Mouse (Mus musculus) heart, embryonic 14.5 days (tissue): ENCODE measurements around the gene Ms4a6d. TPM values are rescaled to one million over a fixed set of nuclear protein-coding genes. Genes with fewer than 3 reads are reported as not detected.
"Not testable (repeated sequence)": the region's sequence is repeated elsewhere in the genome, so short reads cannot be mapped to it uniquely, and the experiment has no call there.

Source experiments
- ATAC-seq: fragments of 200-750 bp; cut with Nextera tagmentation; 2 replicates; pipeline ENCODE4 v1.8.0; 2017; ENCODE audit warnings: low read depth, moderate TSS enrichment; ENCODE audit not compliant: insufficient number of reproducible peaks, insufficient read depth, low FRiP score
- H3K27ac ChIP-seq, 2 experiments: fragments of 200-500 bp in 1 of 2; fragments of 300-500 bp in 1 of 2; sonication (generic) in 1 of 2; replicated peaks in 1 of 2; 2 replicates each; pipeline ENCODE4 v1.5.1; 2012 to 2014; ENCODE audit warnings: low read depth in 2 of 2, low read length in 2 of 2, control low read depth in 1 of 2, mild to moderate bottlenecking in 1 of 2, mixed read lengths in 1 of 2; ENCODE audit not compliant: control insufficient read depth in 1 of 2, insufficient read depth in 1 of 2
- H3K27me3 ChIP-seq: fragments of 300-500 bp; sonication (generic); 2 replicates; pipeline ENCODE4 v1.6.1; 2014; ENCODE audit warnings: mild to moderate bottlenecking, low read length, control low read depth; ENCODE audit not compliant: control insufficient read depth, insufficient read depth
- H3K36me3 ChIP-seq: fragments of 300-500 bp; sonication (generic); 2 replicates; pipeline ENCODE4 v1.6.1; 2014; ENCODE audit warnings: mild to moderate bottlenecking, control low read depth, low read length, mixed read lengths; ENCODE audit not compliant: control insufficient read depth, insufficient read depth
- H3K4me1 ChIP-seq, 2 experiments: fragments of 200-500 bp in 1 of 2; fragments of 300-500 bp in 1 of 2; sonication (generic) in 1 of 2; 2 replicates each; pipeline ENCODE4 v1.6.1; 2012 to 2014; ENCODE audit warnings: low read length in 2 of 2, control low read depth in 1 of 2, mixed read lengths in 1 of 2; ENCODE audit not compliant: control insufficient read depth in 2 of 2, insufficient read depth in 2 of 2
- H3K4me2 ChIP-seq: fragments of 300-500 bp; sonication (generic); 2 replicates; pipeline ENCODE4 v1.6.1; 2014; ENCODE audit warnings: mild to moderate bottlenecking, low read length
- H3K4me3 ChIP-seq, 2 experiments: fragments of 200-500 bp in 1 of 2; fragments of 300-500 bp in 1 of 2; sonication (generic) in 1 of 2; 2 replicates each; pipeline ENCODE4 v1.5.1; 2012 to 2014; ENCODE audit warnings: low read length in 2 of 2, mild to moderate bottlenecking in 2 of 2, control low read depth in 1 of 2, low read depth in 1 of 2, moderate library complexity in 1 of 2; ENCODE audit not compliant: control insufficient read depth in 1 of 2, insufficient read depth in 1 of 2
- H3K9ac ChIP-seq: fragments of 300-500 bp; sonication (generic); 2 replicates; pipeline ENCODE4 v1.6.1; 2014; ENCODE audit warnings: mild to moderate bottlenecking, low read length
- H3K9me3 ChIP-seq: fragments of 300-500 bp; sonication (generic); 2 replicates; pipeline ENCODE4 v1.6.1; 2016; ENCODE audit warnings: low read length, control low read depth; ENCODE audit not compliant: control insufficient read depth
- WGBS: fragments of 180-500 bp; shearing (Covaris S2); extraction: QIAGEN DNeasy Blood & Tissue Kit; methylation state at CpG from one replicate; pipeline ENCODE4 v1.1.7; 2014; 5-methylcytosine and 5-hydroxymethylcytosine counted together
- polyA plus RNA-seq: library from polyadenylated mRNA; unstranded; fragments of >200 nt; fragmentation: Nextera tagmentation; extraction: Ambion mirVana; gene quantifications from 2 replicates; pipeline ENCODE4 v1.2.1, GENCODE M21; 2014

Ms4a6d gene
- polyA plus RNA-seq, 1 experiment from 2014 or later = 3.4 TPM

GRCm38 (mm10) chr19:11611541-11611945, 6.9 kb upstream of the Ms4a6d start:
- H3K4me2 ChIP-seq = no peak overlapping the region
- H3K27me3 ChIP-seq = no peaks in the 10 kb centered on the region
- H3K4me3 ChIP-seq = no peak overlapping the region
- no peak overlapping the region for H3K9ac ChIP-seq
- H3K36me3 ChIP-seq = no peaks in the 10 kb centered on the region
- 21% methylated on average over 6 of the region's 6 CpGs for WGBS
- H3K4me1 ChIP-seq = 0 out of 4 replicates have a peak, but pooled peaks cover 0 to 2% of the 10 kb centered on the region in 2 experiments
- no peak for ATAC-seq
- H3K27ac ChIP-seq = no peak overlapping the region
- H3K9me3 ChIP-seq = no peaks in the 10 kb centered on the region

- Histone ChIP-seq H3K9me3 (no peaks in the 10 kb centered on the region), H3K4me1 (0 out of 4 replicates have a peak, but pooled peaks cover 0 to 2% of the 10 kb centered on the region in 2 experiments), H3K27me3 (no peaks in the 10 kb centered on the region), H3K4me3 (no peak overlapping the region), H3K27ac (no peak overlapping the region), H3K4me2 (no peak overlapping the region), H3K9ac (no peak overlapping the region), H3K36me3 (no peaks in the 10 kb centered on the region)
- ATAC-seq = no peak
- 11% methylated on average over 1 of the region's 1 CpGs for WGBS
These were observed 3.5 kb upstream of the Ms4a6d start for GRCm38 (mm10) chr19:11608172-11608571.

- no peaks in the 10 kb centered on the region for H3K36me3 ChIP-seq
- WGBS = 77% methylated on average over 2 of the region's 2 CpGs
- H3K9ac ChIP-seq = no peak overlapping the region
- no peak for ATAC-seq
- no peaks in the 10 kb centered on the region for H3K27me3 ChIP-seq
- H3K4me1 ChIP-seq = no peaks in the 10 kb centered on the region
- H3K9me3 ChIP-seq = no peaks in the 10 kb centered on the region
- no peak overlapping the region for H3K4me3 ChIP-seq
- H3K27ac ChIP-seq = no peak overlapping the region
- H3K4me2 ChIP-seq = no peak overlapping the region
These were observed 2.6 kb downstream of the Ms4a6d start for GRCm38 (mm10) chr19:11602026-11602425.

- H3K36me3 ChIP-seq = no peaks in the 10 kb centered on the region
- no peaks in the 10 kb centered on the region for H3K9me3 ChIP-seq
- no peaks in the 10 kb centered on the region for H3K27me3 ChIP-seq
- H3K27ac ChIP-seq = no peak overlapping the region
- WGBS = 78% methylated on average over 3 of the region's 3 CpGs
- ATAC-seq = no peak
- no peak overlapping the region for H3K4me3 ChIP-seq
- no peak overlapping the region for H3K4me2 ChIP-seq
- no peaks in the 10 kb centered on the region for H3K4me1 ChIP-seq
- H3K9ac ChIP-seq = no peak overlapping the region
These were observed 3.3 kb downstream of the Ms4a6d start for GRCm38 (mm10) chr19:11601349-11601748.

GRCm38 (mm10) chr19:11589891-11590449, 14.7 kb downstream of the Ms4a6d start:
- no peaks in the 10 kb centered on the region for H3K9me3 ChIP-seq
- no peaks in the 10 kb centered on the region for H3K36me3 ChIP-seq
- no peak overlapping the region for H3K27ac ChIP-seq
- H3K4me3 ChIP-seq = no peak overlapping the region
- no peaks in the 10 kb centered on the region for H3K27me3 ChIP-seq
- no peak for ATAC-seq
- WGBS = 57% methylated on average over 2 of the region's 2 CpGs
- H3K9ac ChIP-seq = no peak overlapping the region
- no peaks in the 10 kb centered on the region for H3K4me1 ChIP-seq
- no peak overlapping the region for H3K4me2 ChIP-seq

GRCm38 (mm10) chr19:11589205-11589604, 15.4 kb downstream of the Ms4a6d start:
- no peak for ATAC-seq
- H3K4me2 ChIP-seq = no peak overlapping the region
- no peaks in the 10 kb centered on the region for H3K4me1 ChIP-seq
- WGBS = 68% methylated on average over 4 of the region's 4 CpGs
- H3K4me3 ChIP-seq = no peak overlapping the region
- no peak overlapping the region for H3K9ac ChIP-seq
- H3K27ac ChIP-seq = no peak overlapping the region
- H3K9me3 ChIP-seq = no peaks in the 10 kb centered on the region
- H3K36me3 ChIP-seq = no peaks in the 10 kb centered on the region
- H3K27me3 ChIP-seq = no peaks in the 10 kb centered on the region

GRCm38 (mm10) chr19:11574965-11575364, 29.7 kb downstream of the Ms4a6d start:
- 80% methylated on average over 8 of the region's 8 CpGs for WGBS
- no peaks in the 10 kb centered on the region for H3K9me3 ChIP-seq
- no peak for ATAC-seq
- H3K36me3 ChIP-seq = no peaks in the 10 kb centered on the region
- no peak overlapping the region for H3K27ac ChIP-seq
- no peaks in the 10 kb centered on the region for H3K4me1 ChIP-seq
- H3K27me3 ChIP-seq = no peaks in the 10 kb centered on the region
- H3K4me2 ChIP-seq = no peak overlapping the region
- no peak overlapping the region for H3K4me3 ChIP-seq
- H3K9ac ChIP-seq = no peak overlapping the region

GRCm38 (mm10) chr19:11559560-11559959, 45.1 kb downstream of the Ms4a6d start:
- H3K4me1 ChIP-seq, H3K36me3 ChIP-seq, H3K4me3 ChIP-seq, H3K4me2 ChIP-seq, H3K9ac ChIP-seq, H3K9me3 ChIP-seq, H3K27ac ChIP-seq, H3K27me3 ChIP-seq, ATAC-seq: not testable (repeated sequence)
